Mouse (Mus musculus) ovary, postnatal 36 days (tissue): Measurements from ENCODE around the gene Nuak1.

ENCODE experiments used
- DNase-seq: peaks from one replicate; pipeline ENCODE4 v3.0.0; 2022; ENCODE audit warnings: low spot score, mixed read lengths

The Nuak1 gene

DNA sequence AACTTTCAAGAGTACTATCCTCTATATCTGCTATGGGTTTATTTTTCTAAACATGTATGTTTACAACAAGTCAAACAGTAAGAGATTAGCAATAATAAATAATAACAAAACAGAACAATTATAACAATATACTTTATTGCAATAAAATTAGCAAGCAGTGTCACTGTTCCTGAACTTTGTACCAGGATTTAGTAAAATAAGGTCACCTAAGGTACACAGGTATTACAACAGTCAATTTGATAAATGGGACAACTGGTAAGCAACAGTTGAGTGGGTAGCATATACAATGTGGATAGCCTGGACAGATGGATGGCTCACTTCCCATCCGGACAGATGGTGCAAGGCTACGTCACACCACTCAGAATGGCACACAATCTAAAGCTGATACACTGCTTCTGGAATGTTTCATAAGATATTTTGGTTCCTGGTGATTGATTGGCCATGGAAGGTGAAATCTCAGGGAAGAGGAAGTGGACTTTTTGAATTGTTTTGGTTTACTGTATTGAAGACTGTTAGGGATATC lies 59.1 kb downstream of the Nuak1 start:
- DNase-seq = no peak

DNA sequence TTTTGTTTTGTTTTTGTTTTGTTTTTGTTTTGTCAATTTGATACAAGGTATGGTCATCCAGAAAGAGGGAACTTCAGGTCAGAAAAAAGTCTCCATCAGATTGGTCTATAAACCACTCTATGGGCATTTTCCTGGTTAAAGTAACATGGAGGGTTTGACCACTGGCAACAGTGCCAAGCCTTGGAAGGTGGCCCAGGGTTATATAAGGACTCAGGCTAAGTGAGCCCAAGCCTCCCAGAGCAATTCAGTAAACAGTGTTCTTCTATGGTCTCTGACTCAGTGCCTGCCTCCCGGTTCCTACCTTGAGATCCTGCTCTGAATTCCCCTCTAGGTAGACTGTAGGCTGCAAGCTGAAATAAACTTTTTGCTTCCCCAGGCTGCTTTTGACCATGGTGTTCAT lies 61.0 kb downstream of the Nuak1 start:
- no peak for DNase-seq

DNA sequence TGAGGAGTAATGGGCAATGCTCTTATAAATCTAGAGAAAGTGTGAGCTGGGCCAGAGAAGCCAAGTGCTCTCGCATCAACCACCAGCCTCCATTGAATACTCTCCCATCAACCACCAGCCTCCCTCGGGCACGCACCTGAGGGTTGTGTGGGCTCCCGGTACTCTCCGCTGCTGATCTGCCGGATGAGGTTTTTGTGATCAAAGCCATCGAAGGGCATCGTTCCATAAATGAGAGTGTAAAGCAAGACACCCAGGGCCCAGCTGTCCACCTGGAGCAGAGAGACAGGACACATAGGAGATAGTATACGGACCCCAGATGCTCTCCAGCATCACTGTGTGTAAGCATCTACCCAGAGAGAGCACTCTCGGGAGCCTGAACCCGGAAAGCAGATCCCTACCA lies 62.4 kb downstream of the Nuak1 start:
- no peak for DNase-seq

DNA sequence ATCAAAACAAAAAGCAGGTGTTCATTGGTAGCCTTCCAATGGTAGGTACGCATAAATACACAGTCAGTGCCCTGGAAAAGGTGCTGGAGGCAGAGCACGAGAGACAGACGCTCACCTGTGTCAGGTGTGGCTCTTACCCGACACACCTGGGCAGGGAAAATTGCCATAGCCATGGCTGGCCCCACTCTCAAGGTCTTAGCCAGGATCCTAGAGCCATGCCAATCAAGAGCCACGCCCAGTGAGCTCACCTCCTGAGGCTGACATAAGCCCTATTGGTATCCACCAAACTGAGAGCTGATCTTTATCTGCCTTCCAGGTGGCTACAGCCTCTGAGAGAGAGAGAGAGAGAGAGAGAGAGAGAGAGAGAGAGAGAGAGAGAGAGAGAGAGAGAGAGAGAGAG lies 64.1 kb downstream of the Nuak1 start:
- no peak for DNase-seq

DNA sequence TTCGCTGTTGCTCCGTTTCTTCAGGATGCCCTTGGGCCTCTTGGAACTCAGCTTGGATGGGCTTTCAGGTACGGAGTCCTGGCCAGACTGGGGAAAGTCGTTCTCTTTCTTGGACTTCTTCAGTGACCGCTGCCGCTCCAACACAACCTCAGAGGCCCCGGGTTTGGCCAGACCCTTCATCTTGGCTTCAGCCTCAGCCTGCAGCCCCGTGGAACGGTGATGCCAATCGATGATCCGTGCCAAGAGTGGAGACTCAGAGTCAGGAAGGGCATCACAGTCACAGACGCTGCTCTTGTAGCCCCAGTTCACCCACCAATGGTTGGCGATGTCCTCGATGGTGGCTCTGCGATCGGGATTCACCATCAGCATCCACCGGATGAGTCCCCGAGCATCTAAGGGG lies 65.4 kb downstream of the Nuak1 start:
- no peak for DNase-seq

DNA sequence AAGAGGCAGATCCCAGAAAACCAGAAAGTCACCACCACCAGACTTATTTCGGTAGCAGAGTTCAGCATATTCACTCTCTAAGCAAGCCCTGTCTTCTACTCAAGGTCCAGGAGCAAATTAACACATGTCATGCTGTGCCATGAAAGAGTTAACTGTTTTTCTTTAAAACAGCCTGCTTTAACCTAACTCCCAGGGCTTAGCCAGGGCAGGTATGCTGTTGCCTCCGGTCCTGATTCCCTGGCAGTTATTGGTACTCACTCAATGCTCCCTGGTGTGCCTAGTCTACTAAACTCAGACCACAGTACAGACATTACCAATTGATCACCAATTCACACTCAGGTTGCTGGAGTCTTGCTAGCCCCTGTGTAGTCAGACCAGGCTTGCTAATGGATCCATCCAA lies 66.9 kb downstream of the Nuak1 start:
- no peak for DNase-seq

DNA sequence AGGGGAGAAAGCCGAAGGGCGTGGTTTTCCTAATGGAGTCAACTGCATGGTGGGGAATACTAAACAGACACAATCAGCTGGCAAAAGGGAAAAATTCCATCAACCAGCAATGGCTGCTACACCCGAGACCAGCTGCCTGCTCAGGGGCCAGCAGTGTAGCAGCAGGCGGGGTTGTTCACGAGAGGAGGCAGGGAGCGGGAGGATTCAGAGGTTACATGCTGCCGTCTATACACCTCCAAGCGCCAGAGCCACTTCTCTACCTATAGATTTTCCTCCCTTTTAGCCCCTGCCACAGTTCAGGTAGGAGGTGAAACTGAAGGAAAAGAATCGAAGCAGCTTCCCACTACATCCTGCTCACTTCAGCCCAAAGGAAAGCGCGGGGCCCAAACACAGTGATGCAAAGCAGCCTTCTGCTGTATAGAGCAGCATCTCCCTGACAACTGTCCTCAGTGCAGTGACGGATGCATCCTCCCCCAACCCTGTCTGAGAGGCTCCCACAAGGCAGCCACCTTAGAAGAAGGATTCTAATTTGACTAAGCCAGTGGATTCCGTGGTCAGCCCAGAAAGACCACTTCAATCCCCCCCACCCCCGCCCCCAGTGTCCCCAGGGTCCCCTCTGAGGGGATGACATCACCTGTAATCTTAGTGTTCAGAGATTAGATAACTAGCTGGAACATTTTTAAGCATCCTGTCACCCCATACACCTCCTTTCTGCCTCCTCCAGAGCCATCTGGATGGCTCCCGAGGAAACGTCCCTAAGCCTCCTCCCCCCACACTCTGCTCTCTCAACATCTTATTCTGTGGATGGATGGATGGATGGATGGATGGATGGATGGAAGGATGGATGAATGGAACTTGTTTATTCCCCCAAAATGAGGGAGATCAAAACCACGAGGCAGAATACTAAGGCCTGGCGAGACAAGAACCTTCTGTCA lies 68.0 kb downstream of the Nuak1 start:
- DNase-seq = no peak

DNA sequence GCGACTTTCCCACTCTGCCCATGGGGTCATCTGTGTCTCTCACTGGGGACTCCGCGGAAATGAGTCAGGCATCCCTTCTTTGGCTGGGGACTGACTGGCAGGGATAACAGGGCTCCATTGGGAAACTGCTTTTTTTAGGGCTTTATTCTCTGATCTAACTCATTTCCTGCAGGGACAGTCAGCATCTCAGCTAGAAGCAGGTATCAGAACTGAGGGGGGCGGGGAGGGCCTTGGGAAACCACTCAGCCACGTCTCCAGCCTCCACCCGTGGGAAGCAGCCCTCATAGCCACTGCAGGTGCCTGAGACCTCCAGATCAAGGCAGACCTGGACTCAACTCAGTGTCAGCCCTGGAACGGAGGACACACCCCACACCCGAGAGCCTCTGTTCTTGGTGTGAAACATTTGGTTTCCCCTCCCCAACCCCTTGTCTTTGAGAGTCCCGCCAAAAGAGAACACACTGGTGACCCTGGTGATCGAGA lies 68.7 kb downstream of the Nuak1 start:
- DNase-seq = no peak

DNA sequence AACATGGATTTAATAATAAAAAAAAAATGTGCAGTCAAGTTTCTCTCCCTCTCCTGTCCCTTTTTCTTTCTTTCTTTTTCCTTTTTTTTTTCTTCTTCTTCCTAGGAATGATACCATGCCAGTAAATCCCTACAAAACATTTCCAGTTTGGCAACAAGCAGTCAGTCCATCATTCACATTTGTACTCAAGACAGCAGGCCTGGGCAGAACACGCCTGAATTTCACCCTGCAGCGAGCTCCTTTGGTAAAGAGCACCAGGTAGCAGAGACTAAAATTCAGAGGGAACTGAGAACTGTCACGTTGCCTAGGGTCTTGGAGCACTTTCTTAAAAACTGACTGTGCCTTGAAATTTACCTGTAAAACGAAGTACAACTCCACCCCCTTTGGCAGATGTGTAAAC lies 69.2 kb downstream of the Nuak1 start:
- no peak for DNase-seq

DNA sequence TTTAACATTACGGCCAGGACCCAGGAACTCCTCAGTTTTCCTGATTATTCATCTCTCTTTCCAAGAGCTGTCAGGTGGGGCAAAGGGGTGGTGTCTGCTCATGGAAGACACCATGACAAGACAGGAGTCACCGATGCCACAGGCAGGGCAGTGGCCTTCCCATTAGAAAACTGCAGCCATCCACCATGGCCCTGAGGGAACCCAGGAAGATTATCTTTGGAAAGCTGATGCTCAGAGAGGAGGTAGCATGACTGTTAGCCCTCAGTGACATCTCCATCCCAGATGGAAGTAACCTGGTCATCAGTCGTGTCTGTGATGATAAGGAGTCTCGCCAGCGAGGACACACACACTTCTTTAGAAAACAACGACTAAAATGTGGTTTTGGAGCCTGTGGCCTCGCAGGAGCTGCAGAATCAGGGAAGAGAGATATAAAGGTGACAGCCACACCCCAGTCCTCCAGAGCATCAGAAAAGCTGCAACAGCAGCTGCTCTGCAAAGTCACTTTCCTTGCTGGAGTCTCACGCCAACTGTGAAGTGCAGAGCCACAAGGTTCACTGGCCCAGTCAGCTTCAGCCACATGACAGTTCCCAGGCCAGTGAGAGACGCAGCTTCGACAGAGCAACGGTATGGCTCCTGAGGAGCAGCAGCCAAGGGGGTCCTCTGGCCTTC lies 70.6 kb downstream of the Nuak1 start:
- DNase-seq = no peak

DNA sequence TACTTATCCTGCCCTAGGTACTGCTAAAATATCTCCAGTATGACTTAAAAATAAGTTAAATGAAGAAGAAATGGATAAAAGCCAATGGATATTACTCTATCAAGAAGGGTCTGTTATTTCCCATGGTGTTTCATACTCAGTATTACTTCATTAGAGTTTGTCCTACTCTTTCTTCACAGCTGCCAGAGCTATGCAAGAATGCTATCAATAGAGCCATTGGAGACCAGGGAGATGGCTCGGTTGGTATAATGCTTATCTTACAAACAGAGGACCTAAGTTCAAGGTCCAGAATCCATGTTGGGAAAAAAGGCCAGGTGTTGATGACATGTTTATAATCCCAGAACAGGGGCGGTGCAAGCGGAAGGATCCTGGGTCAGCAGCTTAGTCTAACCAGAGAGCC lies 72.2 kb downstream of the Nuak1 start:
- DNase-seq = no peak

DNA sequence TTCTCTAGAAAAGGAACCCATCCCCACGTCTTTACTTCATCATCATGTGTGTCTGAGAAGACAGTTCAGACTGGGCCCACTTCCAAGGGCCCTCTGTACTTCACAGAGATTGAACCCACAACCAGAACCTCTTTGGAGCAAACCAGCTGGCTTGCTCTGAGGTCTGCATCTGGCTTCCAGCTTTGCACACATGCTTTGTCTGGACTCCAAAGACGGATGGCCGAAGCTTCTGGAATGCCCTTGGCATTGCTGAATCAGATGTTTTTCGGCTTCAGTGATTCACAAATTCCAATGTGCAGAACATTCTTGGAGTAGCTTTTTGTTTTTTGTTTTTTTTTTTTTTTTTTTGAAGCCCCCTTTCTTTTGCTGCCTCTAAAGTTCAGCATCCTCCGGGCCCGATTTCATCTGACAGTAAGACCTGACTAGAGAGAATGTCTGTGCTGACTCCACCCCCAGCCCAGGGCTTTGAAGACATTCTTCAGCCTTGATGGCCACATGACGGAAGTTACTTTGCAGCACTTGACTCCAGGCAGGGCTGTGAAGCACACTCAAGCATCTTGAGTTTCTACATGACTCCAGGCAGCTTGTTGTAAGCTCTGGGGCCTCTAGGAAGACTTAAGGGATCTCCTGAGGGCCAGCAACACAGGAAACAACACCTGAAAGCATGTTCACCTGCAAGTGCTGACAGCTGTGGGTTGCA lies 75.1 kb downstream of the Nuak1 start:
- DNase-seq = no peak

DNA sequence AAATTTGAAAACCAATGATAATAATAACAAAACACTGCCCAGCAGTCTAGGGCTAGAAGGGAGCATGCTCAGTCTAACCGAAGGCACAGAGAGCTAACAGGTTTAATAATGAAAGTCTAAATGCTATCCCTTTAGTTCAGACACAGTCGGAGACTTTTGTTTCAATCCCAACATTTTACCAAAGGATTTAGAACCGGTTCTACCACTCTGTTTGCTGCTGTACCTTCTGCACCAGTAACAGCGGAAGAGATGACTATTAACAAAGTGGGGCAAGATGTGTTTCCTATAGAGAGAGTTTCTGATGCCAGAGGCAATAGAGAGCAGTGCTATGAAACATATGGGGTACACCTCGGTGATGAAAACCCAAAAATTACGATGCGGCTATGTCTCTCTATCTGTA lies 76.6 kb downstream of the Nuak1 start:
- DNase-seq = no peak

DNA sequence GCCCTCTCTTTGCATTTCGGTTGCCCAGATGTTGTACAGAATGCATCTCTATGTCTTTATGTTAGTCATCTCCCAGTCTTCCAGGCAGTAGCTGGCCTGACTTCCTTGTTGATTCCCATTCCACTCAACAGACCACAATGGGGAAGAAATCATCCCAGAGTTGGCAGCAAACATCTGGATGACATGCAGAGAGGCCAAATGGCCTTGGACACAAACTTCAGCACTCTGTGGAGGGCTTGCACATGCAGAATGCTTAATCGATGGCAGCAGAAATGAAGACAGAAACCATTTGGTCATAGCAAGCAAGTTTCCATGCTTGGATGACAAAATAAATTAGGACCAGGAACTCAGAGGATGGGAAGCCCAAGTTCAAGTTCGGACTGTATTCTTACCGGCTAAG lies 79.4 kb downstream of the Nuak1 start:
- DNase-seq = no peak

DNA sequence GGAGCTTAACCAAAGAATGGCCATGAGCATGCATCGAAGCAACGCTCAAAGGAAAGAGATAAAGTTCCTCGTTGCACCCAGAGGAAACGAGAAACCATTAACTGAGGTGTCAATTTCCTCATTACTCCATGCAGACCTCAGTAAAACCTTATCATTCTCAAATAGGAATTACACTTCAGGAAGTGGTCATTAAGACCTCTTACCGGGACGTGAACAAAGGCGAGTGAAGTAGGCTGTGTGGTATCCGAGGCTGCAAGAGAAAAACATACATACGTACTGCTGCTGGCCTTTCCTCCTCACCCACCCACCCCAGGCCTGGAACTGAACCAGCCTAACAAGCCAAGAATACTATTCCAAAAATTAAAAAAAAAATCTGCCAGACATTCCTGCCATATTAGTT lies 80.0 kb downstream of the Nuak1 start:
- DNase-seq = no peak

DNA sequence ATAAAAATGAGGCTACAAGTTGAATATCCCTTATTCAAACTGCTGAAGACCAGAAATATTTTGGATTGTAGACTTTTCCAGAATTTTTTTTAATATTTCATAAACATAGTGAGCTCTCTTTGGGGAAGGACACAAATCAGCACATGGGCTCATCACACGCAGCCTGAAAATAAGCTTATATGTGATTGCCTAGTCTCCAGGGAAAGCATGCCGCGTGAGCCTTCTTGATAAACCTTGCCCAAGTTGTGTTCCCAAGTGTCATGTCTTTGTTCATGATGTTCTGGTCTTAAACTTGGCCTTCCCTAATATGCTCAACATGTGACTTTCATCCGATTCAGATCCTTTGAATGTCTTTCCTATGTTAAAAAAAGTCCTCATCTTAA lies 81.7 kb downstream of the Nuak1 start:
- no peak for DNase-seq

DNA sequence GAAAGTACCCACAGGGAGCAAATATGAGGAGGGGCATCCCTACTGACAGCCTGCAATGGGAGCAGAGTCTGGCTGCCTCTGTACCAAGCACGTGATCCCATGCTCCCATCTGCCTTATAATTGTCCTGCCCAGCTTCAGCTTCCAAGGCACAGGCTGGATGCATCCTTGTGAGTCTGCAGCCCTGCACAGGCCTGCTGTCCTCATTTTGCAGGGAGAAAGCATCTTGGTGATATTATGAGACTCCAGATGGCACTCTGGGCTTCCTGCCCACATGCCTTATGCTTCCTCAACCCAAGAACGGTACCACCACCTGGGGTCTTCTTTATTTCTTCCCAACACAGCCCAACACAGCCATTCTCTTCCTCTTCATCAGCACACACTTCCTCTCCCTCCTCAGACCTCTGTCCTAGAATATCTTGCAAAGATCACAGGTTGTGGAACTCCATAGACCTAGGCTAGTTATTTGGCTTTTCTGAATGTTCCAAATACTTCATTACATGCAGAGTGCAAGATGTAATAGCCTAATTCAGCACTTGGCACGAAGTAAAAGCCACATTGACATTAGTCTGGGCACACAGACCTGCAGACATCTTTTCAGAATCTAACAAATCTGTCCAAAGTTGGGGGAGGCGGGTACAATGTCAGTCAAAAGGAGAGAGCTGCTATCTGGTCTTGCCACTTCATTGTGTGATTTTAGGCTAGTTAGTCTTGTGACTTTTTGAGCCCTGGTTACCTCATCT lies 82.2 kb downstream of the Nuak1 start:
- no peak for DNase-seq

DNA sequence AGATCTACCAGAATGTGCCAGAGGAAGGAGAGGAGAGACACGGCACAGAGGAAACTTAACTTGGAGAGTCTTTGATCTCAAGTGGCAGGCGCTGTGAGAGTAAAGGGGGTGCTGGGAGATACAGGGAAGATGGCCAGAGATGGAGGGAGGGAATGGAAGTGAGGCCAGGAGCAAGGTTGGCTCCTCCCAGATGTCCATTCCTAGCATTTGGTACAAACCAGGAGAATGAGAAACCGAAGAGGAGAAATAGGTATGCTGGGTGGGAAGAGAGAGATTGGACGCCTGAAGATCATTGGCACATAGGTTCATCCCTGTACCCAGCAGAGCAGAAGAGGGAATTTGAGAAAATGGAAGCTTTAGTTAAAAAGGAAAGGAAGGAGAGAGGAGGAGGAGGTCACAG lies 82.8 kb downstream of the Nuak1 start:
- DNase-seq = no peak

DNA sequence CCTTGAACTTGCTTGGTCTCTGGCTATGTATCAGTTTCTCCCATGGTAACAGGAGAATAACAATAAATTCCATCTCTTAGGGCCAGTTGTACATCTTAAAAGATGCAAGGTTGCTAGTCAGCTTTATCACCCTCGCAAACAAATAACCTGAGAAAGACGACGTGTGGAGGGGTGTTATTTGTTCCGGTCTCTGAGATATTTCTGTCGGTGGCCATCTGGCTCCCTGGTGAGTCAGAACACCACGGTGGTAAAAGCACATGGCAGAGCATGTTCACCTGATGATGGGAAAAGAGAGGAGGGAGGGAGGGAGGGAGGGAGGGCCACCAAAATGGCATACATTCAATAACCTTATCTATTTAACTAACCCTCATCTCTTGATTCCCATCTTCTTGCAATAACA lies 86.1 kb downstream of the Nuak1 start:
- no peak for DNase-seq

DNA sequence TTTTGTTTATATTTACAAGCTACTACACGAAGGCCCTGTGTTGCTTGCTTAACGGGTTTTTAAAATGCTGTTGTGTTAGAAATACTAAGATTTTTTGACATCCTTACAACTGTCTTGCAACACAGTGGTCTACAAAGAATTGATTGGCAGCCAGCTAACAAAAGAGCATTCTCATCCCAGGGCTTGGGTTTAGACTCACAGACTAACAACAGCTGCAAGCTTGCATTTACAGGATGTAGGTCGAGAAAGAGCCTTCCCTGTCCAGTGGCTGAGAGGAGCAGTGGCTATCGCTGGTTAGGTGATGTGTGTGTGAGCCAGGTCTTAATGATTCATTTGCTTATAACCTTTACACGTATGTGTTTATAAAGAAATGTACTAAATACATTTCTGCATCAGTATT lies 94.7 kb downstream of the Nuak1 start:
- DNase-seq = no peak

DNA sequence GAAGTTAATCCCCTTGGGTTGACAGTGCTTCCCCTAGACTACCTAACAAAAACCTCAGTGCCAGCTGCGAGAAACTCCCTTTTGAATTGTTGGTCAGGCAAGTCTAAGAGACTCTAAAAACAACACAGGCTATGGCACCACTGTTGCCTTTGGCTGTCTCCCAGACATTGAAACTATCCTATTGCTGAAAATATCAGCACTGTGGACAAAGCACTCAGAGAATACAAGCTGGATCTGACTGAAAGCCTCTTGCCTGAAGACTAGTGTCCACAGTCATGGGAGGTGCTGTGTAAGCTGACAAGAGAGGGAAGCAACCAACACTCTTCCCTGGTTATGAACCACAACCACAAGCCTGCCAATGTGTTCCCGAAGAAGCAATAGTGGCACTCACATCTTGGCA lies 96.9 kb downstream of the Nuak1 start:
- DNase-seq = no peak

DNA sequence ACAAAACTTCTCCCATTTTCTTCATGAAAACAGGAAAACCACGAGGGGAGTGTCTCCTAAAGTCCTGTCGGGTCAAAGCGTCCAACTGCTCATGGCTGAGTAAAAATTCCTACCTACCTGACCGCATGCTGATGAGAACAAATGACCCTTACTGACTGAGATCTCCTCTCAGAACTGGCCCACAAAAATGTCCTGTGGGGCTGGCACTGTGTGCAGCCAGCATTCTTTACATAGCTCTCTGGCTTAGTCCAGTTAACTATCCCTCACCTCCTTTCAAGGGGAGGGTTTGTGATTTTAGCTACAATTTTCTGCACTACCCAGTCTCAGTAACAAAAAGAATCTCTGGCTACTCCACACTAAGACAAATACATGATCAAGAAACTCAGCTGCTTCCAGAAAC lies 100.9 kb downstream of the Nuak1 start:
- no peak for DNase-seq
